Mouse (Mus musculus): Measurements from ENCODE around the gene Gaa.

- TF ChIP-seq CTCF (conservative IDR thresholded peaks at IDR 0.05 in 1 of 2, IDR thresholded peaks at IDR 0.05 in 1 of 2; ENCODE audit: low read depth in 2 of 2, low read length in 2 of 2) (no peak), MXI1 (IDR thresholded peaks at IDR 0.05; ENCODE audit: low read depth, low read length) (no peak)
These were observed 9.5 kb upstream of the Gaa start for GRCm38 (mm10) chr11:119258216-119258571.

Data from CH12.LX (cell line).